Comparison of ENCODE assay signal across 15 mouse cellular contexts in genomic region chr12:105338256-105338977, GRCm38 (mm10). TPM values are rescaled to one million over a fixed set of nuclear protein-coding genes. Genes with fewer than 3 reads are reported as not detected.
DNase-seq lines count a peak whose midpoint lies in the region; ATAC-seq and TF ChIP-seq lines count a peak whose summit lies in the region.
"Had no signal": no experiment of that assay in that cellular context is flagged by ENCODE, and none has a peak within 500 bp of the region (broad histone marks: within the 10 kb centered on the region; RNA-seq: fewer than 3 reads in every experiment).

No protein-coding gene starts in this region.

- DNase-seq in forebrain, embryonic 10.5 days (ENCODE audit: extremely low spot score, low spot score): no peak
- peak; percentile 83 for DNase-seq in brain, adult 2 months (ENCODE audit: low read depth, low spot score)
- peak; percentile 74 to 83 for DNase-seq in cerebellum, postnatal 14 days
- DNase-seq in B cell, adult 2 months: no peak
- no peak for DNase-seq in gastrocnemius, adult 2 months
- DNase-seq in layer of hippocampus, adult 8-10 months (ENCODE audit: low spot score in 2 of 2): no peak
- DNase-seq: kidney, adult 18-20 months; lung, embryonic 14.5 days; retina, postnatal 1 day had no signal

- TF ChIP-seq CTCF in gastrocnemius, adult 2 months (IDR thresholded peaks at IDR 0.05): no peak

- 84% methylated on average over 11 of the region's 11 CpGs for WGBS in forebrain, embryonic 13.5 days
- WGBS in forebrain, embryonic 10.5 days: 88% methylated on average over 11 of the region's 11 CpGs
- 85% methylated on average over 11 of the region's 11 CpGs for WGBS in midbrain, embryonic 15.5 days

- H3K4me2 ChIP-seq in forebrain, embryonic 13.5 days: peak overlapping the region; percentile 96
- H3K4me2 ChIP-seq in midbrain, embryonic 15.5 days: peak overlapping the region; percentile 76

- intact Hi-C loops in gastrocnemius, adult 2 months (cut with DNase I): no loop called here

- peak overlapping the region; percentile 64; the same call in 1 of the 2 replicates for H3K4me3 ChIP-seq in forebrain, embryonic 13.5 days
- no peak overlapping the region for H3K4me3 ChIP-seq in forebrain, embryonic 10.5 days
- H3K4me3 ChIP-seq in midbrain, embryonic 15.5 days: peak overlapping the region; percentile 68
- no peak overlapping the region for H3K4me3 ChIP-seq in gastrocnemius, adult 2 months
- H3K4me3 ChIP-seq: stomach, embryonic 15.5 days had no signal

- H3K27me3 ChIP-seq in forebrain, embryonic 13.5 days: peaks cover 25% of the 10 kb centered on the region
- H3K27me3 ChIP-seq in forebrain, embryonic 10.5 days (ENCODE audit: poor library complexity, severe bottlenecking): peaks cover 58% of the 10 kb centered on the region
- no peaks in the 10 kb centered on the region for H3K27me3 ChIP-seq in midbrain, embryonic 15.5 days (replicated peaks)

- no peaks in the 10 kb centered on the region for H3K36me3 ChIP-seq in forebrain, embryonic 13.5 days (ENCODE audit: poor library complexity, severe bottlenecking)
- no peaks in the 10 kb centered on the region for H3K36me3 ChIP-seq in forebrain, embryonic 10.5 days (replicated peaks)
- no peaks in the 10 kb centered on the region for H3K36me3 ChIP-seq in midbrain, embryonic 15.5 days (replicated peaks)
- H3K36me3 ChIP-seq: stomach, embryonic 15.5 days had no signal

- H3K9ac ChIP-seq in forebrain, embryonic 13.5 days: no peak overlapping the region
- no peak overlapping the region for H3K9ac ChIP-seq in midbrain, embryonic 15.5 days
- H3K9ac ChIP-seq: stomach, embryonic 15.5 days had no signal

- no peak for ATAC-seq in forebrain, embryonic 13.5 days
- ATAC-seq in midbrain, embryonic 15.5 days (replicated peaks): no peak

- H3K27ac ChIP-seq in forebrain, embryonic 13.5 days: no peak overlapping the region
- H3K27ac ChIP-seq in forebrain, embryonic 10.5 days: no peak overlapping the region
- H3K27ac ChIP-seq in midbrain, embryonic 15.5 days: no peak overlapping the region
- no peak overlapping the region for H3K27ac ChIP-seq in gastrocnemius, adult 2 months
- H3K27ac ChIP-seq: stomach, embryonic 15.5 days had no signal

- H3K4me1 ChIP-seq in forebrain, embryonic 13.5 days: peaks cover 15% of the 10 kb centered on the region
- H3K4me1 ChIP-seq in forebrain, embryonic 10.5 days: peaks cover 37% of the 10 kb centered on the region
- H3K4me1 ChIP-seq in midbrain, embryonic 15.5 days: peaks cover 39% of the 10 kb centered on the region

- no peaks in the 10 kb centered on the region for H3K9me3 ChIP-seq in forebrain, embryonic 13.5 days (replicated peaks)
- H3K9me3 ChIP-seq in forebrain, embryonic 10.5 days: no peaks in the 10 kb centered on the region
- H3K9me3 ChIP-seq in midbrain, embryonic 15.5 days: no peaks in the 10 kb centered on the region
- H3K9me3 ChIP-seq: stomach, embryonic 15.5 days had no signal

RNA-seq across cellular contexts. Expression of gene Tunar, which starts 4.7 kb away (rescaled TPM):
- 2.0 and 2.7 TPM in 2 replicates for polyA plus RNA-seq in forebrain, embryonic 13.5 days (2015; fragmentation: Nextera tagmentation; extraction: Ambion mirVana)
- 0.33 and 0.39 TPM in 2 replicates for polyA plus RNA-seq in forebrain, embryonic 10.5 days (2016; fragmentation: Nextera tagmentation; extraction: Ambion mirVana)
- 17.8 and 18.6 TPM in 2 replicates for polyA plus RNA-seq in midbrain, embryonic 15.5 days (2015; fragmentation: Nextera tagmentation; extraction: Ambion mirVana)
- total RNA-seq in gastrocnemius, adult 2 months (2021): not detected
- total RNA-seq in layer of hippocampus, adult 8-10 months (2022): 10 to 100 TPM; 13.1 to 15.3 (median 14.0) TPM
- total RNA-seq: heart, postnatal 25 days; liver, adult 2 months; megakaryocyte progenitor cell, adult 5-6 weeks had no signal
- polyA plus RNA-seq: liver, adult 2 months had no signal

Comparison
In these comparisons a context has a peak if more than half of its experiments do, and no peak if none do; other contexts are left out.
1. H3K4me3 ChIP-seq: peak in forebrain, embryonic 13.5 days (single experiment) and midbrain, embryonic 15.5 days (single experiment); none in forebrain, embryonic 10.5 days (single experiment) and gastrocnemius, adult 2 months (single experiment).
2. DNase-seq: peak in brain, adult 2 months (single experiment) and cerebellum, postnatal 14 days (2 of 2); none in forebrain, embryonic 10.5 days (single experiment), B cell, adult 2 months (0 of 2), gastrocnemius, adult 2 months (single experiment) and layer of hippocampus, adult 8-10 months (0 of 2).